Mouse (Mus musculus) erythroblast, embryonic 14.5 days (primary cell): ENCODE results near the gene Mas1.

ENCODE experiments used
- GATA1 ChIP-seq: IDR thresholded peaks from 2 replicates; pipeline ENCODE4 v1.6.1; 2012; ENCODE audit warnings: low read length, inconsistent platforms, mixed read lengths
- TAL1 ChIP-seq: IDR thresholded peaks from 3 replicates; pipeline ENCODE4 v1.6.1; 2012; ENCODE audit warnings: low read length, inconsistent platforms, mixed read lengths

DNA sequence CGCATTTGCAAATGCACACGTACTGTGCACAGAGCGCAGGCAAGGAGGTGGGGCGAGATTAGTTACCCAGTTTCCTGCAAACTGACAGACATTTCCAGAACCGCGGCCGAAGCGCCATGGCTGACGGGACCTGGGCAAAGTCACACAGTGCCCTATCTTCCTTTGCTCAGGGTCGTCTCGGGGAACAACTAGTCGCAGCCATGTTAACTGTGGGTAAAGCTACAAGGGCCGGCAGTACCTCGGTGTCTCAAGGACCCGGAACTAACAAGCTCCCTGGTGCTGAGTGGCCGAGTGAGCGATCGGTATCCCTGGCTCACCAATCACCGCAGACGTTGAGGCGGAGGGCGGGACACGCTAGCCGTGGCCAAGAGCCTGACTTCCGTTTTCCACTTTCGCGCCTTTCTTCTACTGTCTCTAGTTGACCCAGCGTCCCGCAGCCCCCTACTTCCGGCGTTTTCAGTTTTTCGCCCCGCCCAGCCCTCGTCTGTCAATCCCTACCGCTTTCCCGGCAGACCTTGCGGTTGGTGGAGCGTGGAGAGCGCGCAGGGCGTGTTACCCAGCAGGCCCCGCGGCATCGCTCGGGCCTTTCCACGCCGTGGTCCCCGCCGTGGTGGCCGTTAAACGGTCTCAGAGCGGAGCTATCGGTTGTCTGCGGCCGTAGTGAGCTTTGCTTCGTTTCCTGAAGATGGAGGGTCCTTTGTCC lies 48.1 kb upstream of the Mas1 start, which contains the start of gene Mrpl18:
- TF ChIP-seq GATA1, result peak; percentile 44; the same call in 1 of the 2 replicates
- TF ChIP-seq TAL1, result no peak
